In the genomic region with DNA sequence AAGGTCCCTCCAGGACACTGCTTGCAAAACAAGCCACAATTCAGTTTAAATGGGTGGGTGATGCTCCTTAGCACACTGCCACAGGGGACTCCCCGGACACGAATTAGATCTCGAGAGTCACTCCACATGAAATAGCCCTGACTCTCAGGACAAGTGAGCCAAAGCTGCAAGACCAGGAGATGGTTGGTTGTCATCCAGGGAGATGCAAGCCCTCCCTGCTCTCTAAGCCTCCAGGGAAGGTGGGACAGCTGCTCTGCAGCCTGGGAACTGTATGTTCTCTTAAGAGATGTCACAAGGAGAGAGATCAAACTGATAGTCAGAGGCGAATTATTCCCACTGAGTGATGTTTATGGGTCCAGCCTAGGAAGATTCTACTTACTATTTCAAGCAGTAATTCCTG, we compare ENCODE assay signal across 20 mouse cellular contexts.
"Had no signal": no experiment of that assay in that cellular context is flagged by ENCODE, and none has a peak within 500 bp of the region (broad histone marks: within the 10 kb centered on the region; RNA-seq: fewer than 3 reads in every experiment).

No protein-coding gene starts in this region.

- H3K27ac ChIP-seq: kidney, postnatal 0 days; limb, embryonic 12.5 days; limb, embryonic 15.5 days; liver, embryonic 12.5 days; liver, embryonic 15.5 days; lung, embryonic 15.5 days; midbrain, embryonic 10.5 days; neural tube, embryonic 12.5 days; neural tube, embryonic 15.5 days had no signal

- DNase-seq: kidney, adult 2 months; kidney, postnatal 25 days; lung, adult 18-20 months; lung, postnatal 10 days; lung, postnatal 36 days; midbrain, embryonic 14.5 days; retina, postnatal 1 day; right cerebral cortex, postnatal 25 days; thymus, adult 18-20 months; thymus, postnatal 36 days had no signal

- H3K4me3 ChIP-seq: limb, embryonic 12.5 days; limb, embryonic 15.5 days; liver, embryonic 12.5 days; liver, embryonic 15.5 days; lung, embryonic 15.5 days; megakaryocyte, embryonic 14.5 days; midbrain, embryonic 10.5 days; neural tube, embryonic 12.5 days; neural tube, embryonic 15.5 days had no signal

- H3K4me1 ChIP-seq: liver, embryonic 15.5 days had no signal
